Mouse (Mus musculus): ENCODE measurements around the gene Gpc1.

Gene Gpc1

DNA sequence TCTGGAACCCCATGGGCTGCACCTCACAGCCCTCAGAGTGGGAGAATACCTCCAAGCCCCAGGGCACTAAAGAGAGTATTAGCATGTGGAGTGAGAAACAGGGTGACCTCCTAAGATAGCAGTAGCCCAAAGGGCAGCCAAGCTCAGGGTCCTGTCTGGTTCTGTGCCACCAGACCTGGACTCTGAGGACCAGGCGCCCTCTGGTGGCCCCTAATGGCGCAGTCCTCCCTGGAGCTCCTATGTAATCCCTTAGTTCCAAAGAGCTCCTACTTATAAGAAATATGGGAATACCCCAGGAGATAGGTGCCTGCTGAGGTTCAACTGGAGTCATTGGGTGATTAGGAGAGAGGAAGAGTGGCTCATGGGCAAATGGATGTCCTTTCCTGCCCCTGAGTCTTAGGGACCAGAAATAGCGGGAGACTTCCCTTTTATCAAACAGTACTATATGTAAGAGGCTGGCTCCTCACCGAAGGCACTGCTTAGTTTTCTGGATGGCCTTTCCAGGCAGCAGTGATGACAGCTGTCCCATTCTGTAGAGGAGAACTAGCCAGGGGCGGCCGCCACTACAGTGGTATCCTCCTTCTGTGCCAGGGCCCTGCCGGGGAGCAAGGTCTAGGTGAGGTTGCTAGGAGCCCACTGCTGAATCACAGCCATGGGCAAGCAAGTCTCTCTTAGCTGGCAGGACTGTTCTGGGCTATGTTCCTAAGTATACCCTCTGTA lies 2.7 kb downstream of the Gpc1 start:
- DNase-seq (ENCODE audit: low spot score in 2 of 2) = peak; percentile 38 to 72

DNA sequence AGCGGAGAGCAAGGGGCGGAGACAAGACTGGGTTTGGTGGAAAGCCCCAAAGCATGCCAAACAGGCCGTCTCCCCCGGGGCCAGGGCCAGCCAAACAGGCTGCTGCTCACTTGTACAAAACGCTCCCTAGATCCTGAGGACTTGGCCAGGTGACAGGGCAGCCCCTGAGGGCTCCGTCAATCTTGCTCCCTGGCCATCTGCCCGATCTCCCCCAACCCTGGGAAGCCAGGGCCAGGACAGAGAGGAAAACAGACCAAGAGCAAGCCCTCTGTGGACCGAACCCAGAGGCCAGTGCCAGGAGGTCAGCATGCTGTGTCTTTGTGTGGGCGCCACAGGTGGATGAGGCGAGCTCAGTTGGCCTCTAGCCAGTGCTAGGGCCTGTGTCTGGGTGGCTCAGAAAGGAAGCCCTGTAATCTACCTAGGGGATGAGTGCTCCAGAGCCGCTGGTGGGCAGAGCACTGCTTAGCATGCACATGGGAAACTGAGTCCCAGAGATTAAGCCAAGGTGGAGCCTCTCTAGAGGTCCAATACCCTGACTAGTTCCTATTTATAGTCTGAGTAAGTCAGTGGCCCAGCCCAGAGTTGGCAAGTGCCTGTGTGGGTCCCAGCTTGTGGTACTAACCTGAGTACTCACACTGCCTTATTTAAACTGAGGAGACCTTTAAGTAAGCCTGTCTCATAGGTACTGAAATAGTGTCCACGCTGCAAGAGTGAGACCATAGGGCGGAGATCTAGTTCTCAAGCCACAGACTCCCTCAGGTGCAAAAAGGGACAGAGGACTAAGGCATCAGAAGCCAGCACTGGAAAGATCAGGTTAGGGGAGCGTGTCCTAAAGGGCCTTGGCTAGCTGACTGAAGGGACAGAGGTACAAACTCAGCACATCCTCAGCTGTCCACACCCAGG lies 6.7 kb downstream of the Gpc1 start:
- DNase-seq (ENCODE audit: low spot score in 2 of 2) = no peak

DNA sequence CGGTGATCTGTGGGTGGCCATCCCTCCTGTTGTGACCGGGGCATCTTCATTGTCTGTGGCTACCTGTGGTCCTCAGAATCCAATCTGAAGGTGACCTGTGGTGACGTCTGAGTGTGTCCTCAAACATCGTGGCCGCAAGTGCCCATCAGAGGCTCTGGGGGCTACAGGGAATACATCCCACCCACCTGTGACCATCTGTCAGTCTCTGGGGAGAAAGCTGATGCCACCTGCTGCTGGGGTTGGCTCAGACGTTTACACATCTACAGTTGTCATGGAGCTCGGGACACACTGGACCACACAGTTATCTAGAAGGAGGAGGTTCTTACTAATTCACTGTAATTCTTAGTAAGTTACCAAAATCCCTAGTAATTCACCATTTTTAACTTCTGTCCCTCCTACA lies 7.8 kb downstream of the Gpc1 start:
- no peak for DNase-seq (ENCODE audit: low spot score in 2 of 2)

DNA sequence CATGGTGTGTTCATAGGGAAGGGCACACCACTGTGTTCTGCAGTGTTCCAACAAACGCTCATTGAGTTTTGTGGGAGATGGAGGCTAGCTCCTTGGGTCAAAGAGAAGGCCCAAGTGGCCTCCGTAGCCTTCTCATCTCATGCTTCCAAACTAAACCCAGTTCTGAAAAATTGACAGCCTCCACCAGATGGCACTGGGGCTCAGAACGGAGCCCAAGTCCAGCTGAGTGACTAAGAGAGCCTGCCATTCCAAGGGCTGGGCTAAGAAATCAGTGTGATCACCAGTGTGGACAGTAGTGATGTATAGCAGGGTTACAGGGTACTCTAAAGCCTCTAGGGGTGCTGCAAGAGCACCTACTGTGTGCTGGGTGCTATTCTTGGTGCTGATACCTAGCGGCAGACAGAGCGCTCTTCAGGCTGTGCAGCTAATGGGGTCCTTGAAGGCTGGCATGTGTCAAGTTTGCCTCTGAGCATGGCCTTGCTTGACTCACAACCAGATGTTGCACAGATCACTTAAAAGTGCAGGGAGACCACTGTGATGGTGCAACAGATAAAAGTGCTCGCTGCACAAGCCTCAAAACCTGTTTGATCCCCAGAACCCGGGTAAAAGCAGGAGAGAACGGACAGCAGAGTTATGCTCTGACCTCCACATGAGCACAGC lies 8.9 kb downstream of the Gpc1 start:
- no peak for DNase-seq (ENCODE audit: low spot score in 2 of 2)

DNA sequence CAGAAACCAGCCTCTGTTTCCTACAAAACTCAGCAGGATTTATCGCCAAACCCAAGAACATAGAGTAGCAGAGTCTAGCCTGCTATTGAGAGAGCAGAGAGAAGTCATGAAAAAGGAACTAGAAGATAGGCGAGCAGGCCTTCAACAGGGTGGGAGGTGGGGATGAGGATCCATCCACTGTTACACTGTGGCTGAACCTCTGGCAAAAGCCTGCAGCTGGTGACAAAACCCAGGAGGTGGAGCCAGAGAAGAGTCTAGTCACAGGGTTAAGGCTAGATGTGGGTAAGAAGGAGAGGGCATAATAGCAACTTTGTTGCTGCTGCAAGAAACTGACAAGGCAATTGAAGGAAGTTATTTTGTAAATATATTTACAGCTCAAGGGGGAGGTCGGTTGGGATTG lies 10.0 kb downstream of the Gpc1 start:
- DNase-seq (ENCODE audit: low spot score in 2 of 2) = no peak

DNA sequence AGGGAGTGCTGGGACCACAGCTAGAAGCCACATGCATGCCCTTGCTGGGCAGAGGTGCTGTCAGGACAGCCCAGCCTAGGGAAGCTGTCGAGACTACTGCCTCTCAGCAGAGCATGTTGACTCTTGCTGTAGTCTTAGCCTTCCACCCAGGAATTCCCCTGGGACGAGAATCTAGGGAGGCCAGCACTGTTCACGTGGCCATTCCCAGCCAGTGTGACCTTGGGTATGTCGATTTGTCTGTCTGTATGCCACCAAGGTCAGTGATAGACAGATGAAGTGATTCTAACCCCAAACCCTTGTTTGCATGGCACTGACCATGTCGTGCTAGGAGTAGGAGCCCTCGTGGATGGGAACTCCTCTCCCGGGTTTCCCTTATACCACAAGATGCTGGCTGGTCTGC lies 14.4 kb downstream of the Gpc1 start:
- no peak for DNase-seq (ENCODE audit: low spot score in 2 of 2)

DNA sequence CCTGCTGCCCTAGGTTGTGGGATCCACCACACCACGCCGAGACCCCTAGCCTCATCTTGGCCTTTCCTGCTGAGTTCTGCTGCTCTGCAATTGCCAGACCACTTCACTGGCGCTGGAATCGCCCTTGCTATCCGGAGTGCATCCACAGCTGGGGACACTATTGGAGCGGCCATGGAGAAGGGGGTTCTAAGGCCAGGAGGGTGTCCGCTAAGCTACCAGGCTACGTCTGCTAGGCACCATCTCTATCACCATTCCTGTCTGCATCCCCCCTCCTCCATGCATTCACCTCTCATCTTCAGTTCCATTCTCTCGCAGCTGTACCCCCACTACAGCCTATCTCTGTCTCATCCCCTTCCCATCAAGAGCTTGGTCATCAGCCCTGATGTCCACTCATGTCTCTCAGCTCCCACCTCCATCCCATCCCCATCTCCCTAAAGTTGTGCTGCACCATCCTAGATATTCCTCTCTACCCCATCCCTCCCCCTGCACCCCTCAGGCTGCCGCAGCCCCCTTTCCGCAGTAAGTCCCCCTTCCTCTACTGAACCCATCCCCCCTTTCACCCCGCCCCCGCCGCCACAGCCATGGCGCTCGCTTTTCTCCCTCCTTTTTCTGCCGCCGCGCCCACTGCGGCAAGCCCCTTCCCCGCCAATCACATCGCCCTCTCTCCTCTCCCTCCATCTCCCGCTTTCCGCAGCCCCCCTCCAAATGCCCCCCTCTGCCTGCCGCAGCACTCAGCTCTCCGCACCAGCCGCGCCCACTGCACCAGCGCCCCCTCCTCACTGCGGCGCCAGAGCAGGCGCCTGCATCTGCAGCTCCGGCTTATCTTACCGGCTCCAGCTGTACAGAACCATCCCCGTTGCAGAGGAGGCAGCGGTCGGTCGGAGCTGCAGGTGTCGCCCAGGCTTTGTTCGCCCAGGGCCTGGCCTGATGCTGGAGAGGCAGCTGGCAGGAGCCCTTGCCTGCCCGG lies 16.7 kb downstream of the Gpc1 start:
- DNase-seq (ENCODE audit: low spot score in 2 of 2) = no peak

DNA sequence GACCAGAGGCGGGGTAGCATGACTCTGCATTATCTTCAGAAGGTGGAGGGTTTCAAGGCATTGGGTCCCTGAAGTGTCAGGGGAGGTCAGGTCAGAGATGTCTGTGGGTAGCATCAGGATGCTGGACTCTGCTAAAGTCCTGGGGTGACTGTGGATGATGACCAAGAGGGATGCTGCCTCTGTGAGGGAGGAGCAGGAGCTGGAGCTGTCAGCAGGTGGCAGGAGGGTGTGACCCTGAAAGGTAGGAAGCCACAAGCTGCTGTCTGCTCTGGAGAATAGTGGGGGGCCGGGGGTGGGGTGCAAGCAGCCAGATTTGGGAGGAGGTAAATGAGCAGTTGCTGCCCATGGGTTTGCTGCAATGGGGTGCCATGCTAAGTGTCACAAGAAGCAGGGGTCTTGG lies 18.0 kb downstream of the Gpc1 start:
- no peak for DNase-seq (ENCODE audit: low spot score in 2 of 2)

DNA sequence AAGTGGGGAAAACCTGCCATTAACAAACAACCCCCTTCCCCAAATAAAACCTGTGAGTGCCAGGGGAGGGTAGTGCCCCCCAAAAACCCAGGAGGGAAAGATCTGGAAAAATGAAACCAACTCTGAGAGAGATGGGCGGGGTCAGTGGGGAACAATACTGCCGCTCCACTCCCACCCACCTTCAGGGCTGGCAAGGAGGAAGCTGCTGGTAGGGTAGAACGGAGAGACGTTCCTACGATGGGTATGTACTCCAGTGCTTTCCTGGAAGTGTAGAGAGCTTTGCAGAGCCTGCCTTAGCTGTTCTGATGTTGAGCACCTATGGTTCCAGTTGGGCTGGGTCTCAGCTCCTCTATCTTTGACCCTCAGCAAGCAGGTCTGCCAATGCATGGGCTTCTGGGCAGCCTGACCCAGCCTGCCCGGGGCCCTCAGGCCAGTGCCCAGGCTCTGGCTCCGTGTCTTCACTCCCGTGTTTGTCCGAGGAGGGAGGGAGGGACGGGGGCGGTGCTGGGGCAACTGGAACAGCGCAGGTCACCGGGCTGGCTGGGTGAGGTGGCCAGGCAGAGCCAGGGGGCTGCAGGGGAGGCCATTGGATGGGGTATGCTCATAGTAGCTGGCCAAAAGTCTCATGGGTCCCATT lies 18.6 kb downstream of the Gpc1 start:
- DNase-seq (ENCODE audit: low spot score in 2 of 2) = no peak

DNA sequence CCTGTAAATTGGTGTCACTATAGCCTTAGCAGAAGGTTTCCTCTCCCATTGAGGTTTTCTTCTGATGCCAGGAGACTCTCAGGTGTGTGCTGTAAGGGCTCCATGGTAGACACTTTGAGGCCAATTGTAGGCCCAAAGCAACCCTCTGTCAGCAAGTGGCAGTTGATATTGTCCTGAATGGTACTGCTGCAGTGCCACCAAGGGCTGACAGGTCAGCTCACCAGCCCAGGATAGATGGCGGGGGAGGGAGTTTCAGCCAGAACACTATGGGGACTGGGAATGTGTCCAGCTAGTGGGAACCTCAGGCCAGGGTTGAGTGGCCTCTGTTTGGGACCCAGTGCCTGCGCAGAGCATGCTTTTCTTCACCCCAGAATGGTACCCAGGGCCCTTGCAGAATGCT lies 21.0 kb downstream of the Gpc1 start:
- DNase-seq (ENCODE audit: low spot score in 2 of 2) = no peak

DNA sequence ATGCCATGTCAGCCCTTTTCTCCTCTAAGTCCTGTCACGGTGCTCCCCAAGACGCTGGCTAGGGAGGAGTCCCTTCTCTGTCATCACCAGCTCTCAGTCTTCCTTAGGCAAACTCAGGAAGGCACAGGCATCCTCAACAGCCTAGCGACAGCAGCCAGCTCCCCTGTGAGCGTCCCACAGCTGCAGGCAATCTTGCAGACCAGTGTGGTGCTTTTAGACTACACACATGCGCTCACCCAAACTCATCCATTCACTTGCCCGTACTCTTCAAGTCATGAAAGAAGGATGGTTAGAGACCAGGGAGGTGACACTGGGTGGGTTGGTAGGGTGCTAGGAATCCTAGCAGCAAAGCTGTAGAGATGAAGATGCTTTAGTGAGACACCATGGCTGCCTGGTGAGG lies 30.1 kb downstream of the Gpc1 start:
- DNase-seq (ENCODE audit: low spot score in 2 of 2) = no peak

DNA sequence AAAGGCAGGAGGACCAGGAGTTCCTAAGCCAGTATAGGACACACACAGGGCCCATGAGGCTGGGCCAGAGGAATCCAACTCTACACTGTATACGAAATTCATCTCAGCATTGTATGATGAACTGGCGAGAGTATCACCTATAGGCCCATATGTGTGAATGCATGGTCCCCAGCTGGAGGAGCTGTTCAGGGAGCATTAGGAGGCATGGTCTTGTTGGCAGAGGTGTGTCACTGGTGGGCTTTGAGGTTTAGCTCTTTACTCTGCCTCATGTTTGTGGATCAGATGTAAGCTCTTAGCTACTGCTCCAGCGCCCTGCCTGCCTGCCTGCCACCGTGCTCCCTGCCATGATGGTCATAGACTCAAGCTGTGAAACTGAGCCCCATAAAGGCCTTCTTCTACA lies 31.8 kb downstream of the Gpc1 start:
- no peak for DNase-seq (ENCODE audit: low spot score in 2 of 2)

DNA sequence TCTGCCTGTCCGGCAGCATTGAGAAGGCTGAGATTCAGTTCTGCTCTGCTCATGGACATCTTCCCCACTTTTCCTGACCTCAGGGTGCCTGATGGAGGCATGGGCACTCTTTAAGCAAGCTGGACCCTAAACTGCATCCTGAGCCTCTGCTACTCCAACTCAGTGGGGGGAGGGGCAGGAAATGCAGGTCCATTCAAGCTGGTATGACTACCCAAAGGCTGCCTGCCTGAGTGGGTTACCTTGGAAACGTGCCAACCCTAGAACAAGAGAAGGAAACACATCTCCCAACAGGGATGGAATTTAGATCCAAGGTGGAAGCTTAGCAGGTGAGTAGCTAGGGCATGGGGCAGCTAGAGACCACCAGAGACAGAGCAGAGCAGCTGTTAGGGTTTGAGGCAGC lies 34.7 kb downstream of the Gpc1 start:
- DNase-seq (ENCODE audit: low spot score in 2 of 2) = no peak

DNA sequence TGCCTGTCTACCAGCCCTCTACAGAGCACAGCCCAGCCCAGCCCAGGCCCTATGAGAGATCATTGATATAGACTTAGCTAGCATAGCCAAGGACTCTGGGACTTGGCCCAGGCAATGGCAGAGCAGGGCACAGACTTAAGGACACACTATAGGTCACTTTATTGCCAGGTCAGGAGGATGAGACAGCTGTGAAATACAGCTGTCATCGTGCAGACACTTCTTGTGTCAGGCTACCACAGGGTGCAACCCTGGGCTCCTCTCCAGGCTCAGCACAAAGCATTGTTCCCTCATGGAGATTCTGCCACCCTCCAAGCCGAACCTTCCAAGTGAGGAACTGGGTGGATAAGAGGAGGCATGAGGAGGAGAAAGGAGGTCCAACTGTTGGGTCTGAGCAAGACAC lies 38.5 kb downstream of the Gpc1 start:
- no peak for DNase-seq (ENCODE audit: low spot score in 2 of 2)

DNA sequence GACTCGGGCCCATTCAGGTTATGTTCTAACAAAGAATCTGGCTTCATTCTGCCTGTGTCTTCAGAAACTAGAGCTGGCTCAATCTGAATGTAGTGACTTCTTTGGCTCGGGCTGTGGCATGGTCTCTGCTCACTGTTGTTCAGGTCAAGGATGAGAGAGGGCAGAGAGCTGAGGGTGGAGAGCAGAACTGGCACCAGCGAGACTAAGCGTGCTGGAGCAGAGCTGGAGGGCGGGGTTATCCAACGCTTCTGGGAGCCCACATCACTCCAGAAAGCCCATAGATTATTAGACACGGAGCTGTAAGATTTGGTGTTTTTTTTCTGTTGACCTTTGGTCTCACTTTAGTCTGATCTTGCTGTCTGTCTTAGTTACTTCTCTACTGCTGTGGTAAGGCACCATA lies 41.2 kb downstream of the Gpc1 start:
- DNase-seq (ENCODE audit: low spot score in 2 of 2) = no peak

DNA sequence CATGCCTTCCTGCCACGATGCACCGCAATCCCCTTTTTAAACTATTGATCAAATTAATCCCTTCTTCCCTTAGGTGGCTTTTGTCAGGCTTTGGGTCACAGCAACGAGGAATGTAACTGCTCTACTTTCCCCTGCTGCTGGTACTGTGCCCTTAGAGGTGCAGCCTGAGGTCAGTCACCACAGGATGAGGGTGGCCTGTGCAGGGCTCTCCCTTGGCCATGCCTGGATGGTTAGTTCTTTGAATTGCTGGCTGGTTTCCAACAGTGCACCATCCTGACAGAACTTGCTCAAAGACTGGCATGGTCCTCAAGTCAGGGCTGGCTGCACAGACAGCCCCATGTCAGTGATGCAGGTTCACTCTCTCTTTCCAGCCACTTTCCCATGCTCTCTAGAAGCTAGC lies 42.6 kb downstream of the Gpc1 start:
- no peak for DNase-seq (ENCODE audit: low spot score in 2 of 2)

DNA sequence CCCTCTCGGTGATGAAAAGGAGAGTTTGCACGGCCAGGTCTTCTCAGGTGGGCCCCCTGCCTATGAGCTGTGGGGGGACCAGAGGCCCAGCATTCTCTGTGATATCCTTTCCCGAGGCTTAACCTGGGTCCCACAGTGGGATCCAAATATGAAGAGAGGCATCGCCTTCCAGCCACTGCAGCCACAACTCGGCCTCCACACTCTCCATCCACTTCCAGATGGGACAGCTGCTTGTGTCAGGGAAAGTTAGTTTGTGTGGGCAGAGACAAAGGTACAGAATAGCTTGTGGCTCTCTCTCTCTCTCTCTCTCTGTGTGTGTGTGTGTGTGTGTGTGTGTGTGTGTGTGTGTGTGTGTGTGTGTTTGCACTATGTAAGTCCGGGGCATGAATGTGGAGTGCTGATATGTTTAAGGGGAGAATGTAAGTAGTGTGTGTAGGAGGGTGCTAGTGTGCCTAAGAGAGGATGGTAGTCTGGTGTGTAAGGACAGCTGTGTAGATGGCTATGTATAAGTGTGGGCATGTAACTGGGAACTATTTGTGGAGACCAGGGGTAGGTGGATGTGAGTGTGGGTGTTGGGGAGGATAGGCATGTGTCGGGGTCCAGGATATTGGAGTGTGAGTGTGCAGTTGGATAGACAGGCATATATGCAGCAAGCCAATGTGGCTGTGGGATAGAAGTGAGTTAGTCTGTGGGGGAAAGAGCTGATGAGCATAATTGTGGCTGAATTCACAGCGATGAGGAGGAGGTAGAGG lies 44.1 kb downstream of the Gpc1 start:
- no peak for DNase-seq (ENCODE audit: low spot score in 2 of 2)

DNA sequence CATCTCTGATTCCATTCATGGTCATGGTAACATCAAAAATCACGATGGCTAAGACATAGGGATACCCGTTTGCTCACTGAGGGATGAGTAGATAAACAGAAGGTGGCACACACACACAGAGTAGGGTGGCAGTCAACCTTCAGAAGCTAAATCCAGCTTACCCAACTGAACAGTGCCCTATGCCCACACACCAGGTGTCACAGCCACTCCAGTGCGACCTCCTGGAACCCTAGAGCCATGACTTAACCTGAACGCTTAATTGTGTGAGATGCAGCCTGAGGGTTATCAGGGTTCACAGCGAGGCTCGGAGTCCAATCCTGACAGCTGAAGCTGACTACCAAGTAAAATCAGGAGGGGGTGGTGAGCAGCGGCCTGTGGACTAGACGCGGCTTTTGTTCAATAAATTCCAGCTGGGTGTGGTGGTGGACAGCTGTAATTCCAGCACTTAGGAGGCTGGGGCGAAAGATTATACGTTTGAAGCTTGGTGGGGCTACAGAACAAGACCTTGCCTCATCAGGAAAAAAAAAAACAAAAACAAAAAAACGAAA lies 46.1 kb downstream of the Gpc1 start:
- DNase-seq (ENCODE audit: low spot score in 2 of 2) = no peak

DNA sequence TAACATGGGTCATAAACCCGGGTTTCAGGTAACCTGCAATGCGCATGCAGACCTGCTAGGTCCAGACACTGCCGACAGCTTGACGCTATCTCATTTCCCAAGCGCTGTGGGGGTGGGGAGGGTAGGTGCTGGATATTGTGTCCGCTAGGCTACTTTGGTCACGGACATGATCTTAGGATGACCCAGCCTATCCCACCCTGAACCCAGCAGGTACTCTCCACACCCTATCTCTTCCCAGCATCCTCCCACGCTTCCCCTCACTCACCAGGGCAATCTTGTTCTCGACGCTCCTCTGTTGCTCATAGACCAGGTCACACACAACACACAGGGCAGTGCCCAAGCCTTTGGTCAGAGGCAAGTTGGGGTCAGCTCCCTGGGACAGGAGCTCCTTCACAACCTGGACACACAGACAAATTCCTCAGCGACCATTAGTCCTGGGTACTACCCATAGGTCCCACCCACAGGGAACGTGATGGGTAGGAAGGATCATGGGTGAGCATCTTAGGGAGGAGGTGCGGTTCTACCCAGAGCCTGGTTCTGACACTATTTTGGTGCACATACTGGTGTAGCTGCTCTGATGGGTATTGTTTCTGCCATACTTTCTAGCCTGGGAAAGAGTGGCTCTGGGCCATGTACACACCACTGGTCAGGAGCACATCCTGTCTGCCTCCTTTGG lies 46.8 kb downstream of the Gpc1 start:
- DNase-seq (ENCODE audit: low spot score in 2 of 2) = no peak

DNA sequence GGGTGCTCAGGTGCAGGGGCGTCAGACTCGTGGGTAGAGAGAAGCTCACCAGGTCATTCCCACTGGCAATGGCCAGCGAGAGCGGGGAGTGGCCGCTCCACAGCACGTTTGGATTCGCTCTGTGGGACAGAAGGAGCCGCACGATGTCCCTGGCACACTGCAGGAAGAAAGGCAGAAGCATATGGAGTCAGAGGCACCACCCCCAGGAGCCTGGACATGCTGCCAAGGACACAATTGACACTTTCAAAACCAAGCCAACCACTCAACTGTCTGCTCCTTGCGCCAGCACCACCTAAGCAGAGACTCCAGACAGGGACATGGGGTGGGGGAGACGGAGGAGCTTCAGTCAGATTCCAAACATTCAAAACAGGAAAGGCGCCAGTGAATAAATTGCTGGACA lies 47.8 kb downstream of the Gpc1 start:
- DNase-seq (ENCODE audit: low spot score in 2 of 2) = no peak
